Mouse (Mus musculus) heart, adult 8-10 months (tissue): ENCODE measurements around the gene Glod4. TPM values are rescaled to one million over a fixed set of nuclear protein-coding genes. Genes with fewer than 3 reads are reported as not detected.

ENCODE experiments used
- DNase-seq: peaks from one replicate; pipeline ENCODE4 v3.0.0; 2022; ENCODE audit warnings: low spot score
- total RNA-seq, 4 experiments: library from RNA; stranded (reverse); gene quantifications; 2 replicates each; pipeline ENCODE4 v1.2.4; 2022

The Glod4 gene
- total RNA-seq, 4 experiments from 2014 or later, result 38.8 to 46.4 (median 43.1) TPM

- DNase-seq, result peak; percentile 48
Observed at GRCm38 (mm10) chr11:76085898-76086591, 157.5 kb downstream of the Glod4 start.

GRCm38 (mm10) chr11:76084943-76085342 lies 158.6 kb downstream of the Glod4 start:
- no peak for DNase-seq

GRCm38 (mm10) chr11:76083941-76084367 lies 159.6 kb downstream of the Glod4 start:
- DNase-seq, result no peak

GRCm38 (mm10) chr11:76081048-76081640 lies 162.4 kb downstream of the Glod4 start:
- peak; percentile 75 for DNase-seq

- no peak for DNase-seq
Observed at GRCm38 (mm10) chr11:76080293-76080692, 163.2 kb downstream of the Glod4 start.

GRCm38 (mm10) chr11:76077341-76077740 lies 166.2 kb downstream of the Glod4 start:
- DNase-seq, result no peak

- DNase-seq, result no peak
Observed at GRCm38 (mm10) chr11:76074296-76075093, 169.0 kb downstream of the Glod4 start.

Other genes starting within 250 kb of the Glod4 start
- gene 1700016K19Rik, start 243.8 kb downstream of the Glod4 start, total RNA-seq, result not detected
- 10 to 100 TPM; 21.5 to 40.9 (median 26.7) TPM for gene Rflnb, start 215.9 kb downstream of the Glod4 start, total RNA-seq
- 10 to 100 TPM; 27.2 to 29.9 (median 29.5) TPM for gene Vps53, start 64.1 kb downstream of the Glod4 start, total RNA-seq
- 1 to 10 TPM; 2.0 to 3.0 (median 2.5) TPM for gene Fam57a, start 64.1 kb downstream of the Glod4 start, total RNA-seq
- gene Dbil5, start 26.1 kb downstream of the Glod4 start, total RNA-seq, result under 1 TPM in 3 of 4 experiments, not detected in 1; 0.50 to 0.68 (median 0.60) TPM
- gene Gemin4, start 26.1 kb downstream of the Glod4 start, total RNA-seq, result 1 to 10 TPM; 2.5 to 4.6 (median 3.7) TPM
- gene Mrm3, start within 50 bp of the Glod4 start, total RNA-seq, result 10 to 100 TPM; 23.7 to 28.3 (median 26.3) TPM
- gene Nxn, start 155.4 kb upstream of the Glod4 start, total RNA-seq, result 10 to 100 TPM in 3 of 4 experiments, 1 to 10 TPM in 1; 9.8 to 13.0 (median 11.0) TPM
- gene Timm22, start 163.2 kb upstream of the Glod4 start, total RNA-seq, result 10 to 100 TPM; 32.9 to 54.5 (median 39.9) TPM